Mouse (Mus musculus) thymus, postnatal 25 days (tissue): ENCODE data around the gene Cbll1.
A peak's percentile ranks its signal among the peaks of the same experiment; 100 is the strongest.

Experiments used
- DNase-seq: peaks from one replicate; pipeline ENCODE4 v3.0.0; 2022

Gene Cbll1

DNA sequence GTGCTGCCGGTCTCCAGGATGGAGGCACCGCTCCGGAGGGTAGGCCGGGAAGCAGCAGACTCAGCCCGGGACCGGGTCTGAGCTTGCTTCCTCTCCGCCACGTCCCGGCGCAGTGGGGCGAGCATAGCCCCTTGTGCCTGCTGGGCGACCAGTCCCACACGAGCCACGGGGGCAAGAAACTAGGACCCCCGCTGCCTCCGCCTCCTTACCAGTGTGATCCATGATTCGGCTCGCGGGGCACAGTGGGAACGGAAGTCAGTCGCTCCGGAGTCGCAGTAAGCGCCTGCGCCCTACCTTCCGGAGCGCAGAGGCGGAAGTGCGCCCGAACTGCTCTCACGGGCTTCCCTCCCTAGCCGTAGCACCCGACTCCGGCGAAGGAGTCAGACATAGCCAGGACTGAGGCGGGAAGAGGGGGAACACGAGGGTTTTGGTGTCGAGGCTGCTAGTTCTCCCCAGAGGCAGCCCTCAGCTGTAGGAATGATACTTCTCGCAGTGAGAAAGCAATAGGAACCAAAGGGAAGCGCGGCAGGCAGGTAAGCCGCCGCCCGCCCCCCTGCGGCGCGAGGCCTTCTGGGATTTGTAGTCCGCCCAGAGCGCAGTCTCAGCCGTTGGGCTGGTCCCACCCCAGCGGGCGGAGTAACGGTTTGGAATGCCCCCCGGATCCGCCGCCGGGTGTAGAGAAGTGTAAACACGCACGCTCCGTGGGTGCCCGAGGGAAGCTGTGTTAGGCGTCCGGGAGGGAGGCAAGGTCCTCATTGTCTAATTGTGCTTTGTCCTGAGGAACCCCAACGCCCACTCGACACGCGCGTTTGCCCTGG lies at the start of gene Cbll1:
Cbll1 (minus strand) TSS at position 303 of the 818 bp plus-strand sequence.
- peak; percentile 97 for DNase-seq

DNA sequence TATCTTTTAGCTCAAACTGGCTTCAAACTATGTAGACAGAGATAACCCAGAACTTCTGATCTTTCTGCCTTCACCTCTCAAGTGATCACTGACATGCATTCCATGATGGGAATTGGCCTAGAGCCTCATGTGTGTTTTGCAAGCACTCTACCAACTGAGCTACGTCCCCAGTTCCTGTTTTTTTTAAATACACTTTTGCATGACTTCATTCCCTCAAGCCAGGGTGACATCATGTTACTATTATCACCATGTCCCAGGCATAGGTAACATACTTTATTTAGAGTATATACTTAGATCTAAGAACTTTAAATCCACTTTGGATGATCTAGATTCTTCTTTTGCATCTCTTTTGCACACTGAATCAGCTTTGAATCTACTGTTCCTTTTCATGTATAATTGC lies 46.6 kb upstream of the Cbll1 start:
- no peak for DNase-seq

DNA sequence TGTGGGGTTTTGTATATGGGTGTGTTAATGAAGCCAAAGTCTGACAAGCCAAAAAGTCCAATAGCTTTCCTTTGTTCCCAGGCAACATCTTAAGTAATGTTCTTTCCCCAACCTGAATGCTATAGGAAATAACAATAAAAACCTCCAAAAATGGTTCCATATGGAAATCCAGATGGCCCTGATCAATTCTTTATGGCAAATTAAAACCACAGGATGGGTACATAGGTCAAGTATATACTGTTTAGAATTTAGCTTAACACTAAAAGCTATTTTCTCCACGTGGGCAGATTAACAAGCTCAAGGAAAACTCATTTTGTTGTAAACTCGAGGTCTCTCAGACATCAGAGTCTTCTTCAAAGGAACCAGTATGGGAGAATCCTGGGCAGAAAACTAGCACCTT lies 45.8 kb upstream of the Cbll1 start:
- DNase-seq, result no peak

DNA sequence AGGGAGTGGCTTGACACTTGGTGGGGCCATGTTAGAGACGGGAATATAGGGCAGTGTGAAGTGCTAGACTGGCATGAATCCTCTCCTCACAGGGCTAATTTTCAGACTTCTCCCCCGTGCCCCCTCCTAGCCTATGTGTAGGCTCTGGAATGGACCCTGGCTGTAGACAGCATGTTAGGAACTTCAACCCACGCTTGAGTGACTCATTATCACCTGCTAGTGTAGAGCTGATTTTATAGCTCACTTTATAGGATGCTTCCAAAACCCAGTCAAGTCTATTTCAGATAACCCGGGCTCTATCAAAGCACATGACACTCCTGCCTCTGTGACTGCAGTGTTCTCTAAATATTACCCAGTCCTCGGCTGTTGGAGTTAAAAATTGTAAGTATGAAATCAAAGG lies 42.1 kb upstream of the Cbll1 start:
- DNase-seq, result no peak

- DNase-seq, result no peak
Observed at GRCm38 (mm10) chr12:31539783-31540182, 40.4 kb upstream of the Cbll1 start.

DNA sequence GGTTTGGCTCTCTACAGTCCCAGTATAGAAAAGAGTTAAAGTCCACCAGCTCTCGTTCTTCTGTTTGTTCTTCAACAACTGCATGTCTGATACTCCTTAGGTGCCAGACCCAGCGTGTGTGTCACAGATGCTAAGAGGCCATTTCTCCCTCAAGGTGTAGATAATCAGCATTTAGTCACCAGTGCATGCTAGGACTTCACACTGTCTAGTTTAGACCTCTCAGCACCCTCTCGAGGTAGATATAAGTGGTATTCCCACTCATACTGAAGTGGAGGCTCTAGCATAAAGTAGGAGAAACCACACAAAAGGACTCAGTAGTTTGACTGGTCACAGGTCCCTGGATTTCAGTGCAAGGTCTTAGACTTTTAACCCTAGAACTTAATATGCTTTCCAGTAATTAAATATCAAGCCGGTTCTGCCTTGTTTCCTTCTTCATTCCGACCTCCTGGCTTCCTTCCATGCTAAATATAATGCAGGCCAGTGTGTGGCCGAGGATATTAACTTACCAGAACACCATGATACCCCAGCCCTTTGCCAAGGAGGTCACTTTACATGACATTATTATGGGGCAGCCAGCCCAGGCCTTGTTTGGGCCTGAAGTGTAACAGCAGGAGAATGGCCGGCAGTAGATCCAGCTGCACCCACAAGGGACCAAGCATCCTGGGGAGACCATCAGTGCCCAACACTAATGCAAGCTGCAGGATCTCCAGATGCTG lies 38.3 kb upstream of the Cbll1 start:
- DNase-seq, result no peak

DNA sequence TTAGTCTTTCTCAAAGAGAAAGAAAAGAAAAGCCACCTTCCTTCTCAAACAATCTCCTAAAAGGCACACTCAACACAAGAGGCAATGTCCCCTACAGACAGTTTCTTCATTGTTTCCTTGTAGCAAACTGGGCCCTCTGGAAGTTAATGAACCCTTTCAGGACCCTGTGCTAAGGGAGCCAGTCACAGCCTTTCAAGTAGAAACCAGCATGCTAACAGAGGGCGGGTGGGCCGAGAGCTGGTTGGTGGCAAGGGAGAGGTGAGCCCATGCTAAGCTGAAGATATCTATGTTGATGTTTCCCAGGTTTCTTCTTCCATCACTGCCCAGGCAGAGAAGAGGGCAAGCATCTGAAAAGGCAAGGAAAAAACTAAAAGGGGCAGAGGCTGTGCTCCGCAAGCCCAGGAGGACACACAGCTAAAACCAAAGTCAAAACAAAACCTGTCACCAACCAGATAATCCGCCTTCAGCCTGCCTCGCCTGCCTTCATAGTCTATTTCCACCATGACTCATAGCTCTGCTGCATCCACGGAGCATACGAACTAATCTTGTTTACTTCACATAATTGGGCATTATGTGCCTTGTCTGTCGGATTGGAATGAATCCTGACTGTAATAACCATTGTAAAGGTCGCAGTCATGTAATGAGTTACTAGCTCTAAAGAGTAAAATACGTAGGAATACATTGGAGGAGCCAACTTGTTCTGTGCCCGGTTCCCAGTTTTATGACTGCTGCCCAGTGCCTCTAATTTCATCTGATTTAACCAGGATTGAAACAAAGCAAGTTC lies 34.8 kb upstream of the Cbll1 start:
- DNase-seq, result no peak

- DNase-seq, result no peak
Observed at GRCm38 (mm10) chr12:31533218-31533908, 33.9 kb upstream of the Cbll1 start.

- DNase-seq, result peak; percentile 4
Observed at GRCm38 (mm10) chr12:31532054-31532453, 32.6 kb upstream of the Cbll1 start.

DNA sequence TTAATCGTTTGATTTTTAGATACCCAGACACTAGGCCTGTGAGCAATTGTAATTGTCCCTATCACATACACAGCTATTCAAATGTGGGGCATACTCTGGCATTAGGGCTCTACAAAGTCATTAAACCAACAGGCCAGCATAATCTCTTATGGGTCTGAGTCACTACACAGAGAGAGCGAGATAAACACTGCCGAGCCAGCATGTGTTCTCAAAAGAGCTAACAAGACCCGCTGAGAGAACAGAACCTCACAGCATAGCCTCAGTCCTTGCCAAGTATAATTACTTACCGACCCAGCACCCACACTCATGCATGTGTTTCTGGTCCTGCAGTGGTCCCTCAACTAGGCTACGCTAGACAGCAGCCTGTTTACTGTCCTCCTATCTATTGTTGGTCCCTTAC lies 28.0 kb upstream of the Cbll1 start:
- DNase-seq, result no peak

GRCm38 (mm10) chr12:31521371-31521770 lies 22.0 kb upstream of the Cbll1 start:
- DNase-seq, result no peak

GRCm38 (mm10) chr12:31520119-31520518 lies 20.7 kb upstream of the Cbll1 start:
- no peak for DNase-seq

DNA sequence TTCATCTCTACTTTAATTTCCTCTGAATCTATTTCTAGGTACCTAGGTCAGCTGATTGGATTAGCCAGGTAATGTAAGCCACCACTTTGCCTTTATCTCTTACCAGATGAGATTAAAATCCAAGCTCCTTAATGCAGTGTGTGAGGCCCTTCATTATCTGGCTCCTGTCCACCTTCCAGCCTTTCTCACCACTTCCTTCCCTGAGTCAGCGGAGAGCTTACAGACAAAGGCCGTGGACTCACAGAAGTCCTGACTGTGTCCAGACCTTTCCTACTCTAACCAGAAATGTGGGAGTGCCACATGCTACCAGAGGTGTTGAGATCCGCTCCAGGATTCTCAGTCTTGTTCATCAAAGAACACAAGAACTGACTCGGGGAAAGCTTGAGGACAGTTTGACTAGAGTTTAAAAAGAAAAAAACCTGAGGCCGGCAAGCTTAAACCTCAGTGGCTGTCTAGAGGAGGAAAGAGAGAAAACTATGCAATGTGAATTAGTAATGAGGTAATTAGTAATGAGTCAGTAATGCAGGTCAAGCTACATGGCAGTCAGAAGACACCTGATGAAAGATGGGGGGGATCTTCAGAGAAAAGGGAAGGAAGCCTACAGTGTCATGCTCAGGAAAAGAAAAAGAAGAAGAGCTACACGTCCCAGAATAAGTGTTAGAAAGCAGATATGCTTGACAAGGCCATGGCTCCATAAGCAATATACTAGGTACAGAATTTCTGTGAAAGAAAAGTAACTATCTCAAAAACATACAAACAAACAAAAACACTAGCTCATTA lies 14.5 kb upstream of the Cbll1 start:
- DNase-seq, result no peak

- DNase-seq, result no peak
Observed at GRCm38 (mm10) chr12:31512634-31513411, 13.4 kb upstream of the Cbll1 start.

GRCm38 (mm10) chr12:31511218-31511617 lies 11.8 kb upstream of the Cbll1 start:
- DNase-seq, result no peak

- no peak for DNase-seq
Observed at GRCm38 (mm10) chr12:31508496-31508895, 9.1 kb upstream of the Cbll1 start.

- no peak for DNase-seq
Observed at GRCm38 (mm10) chr12:31507718-31508364, 8.4 kb upstream of the Cbll1 start.

- DNase-seq, result no peak
Observed at GRCm38 (mm10) chr12:31503211-31503610, 3.8 kb upstream of the Cbll1 start.

- DNase-seq, result no peak
Observed at GRCm38 (mm10) chr12:31501266-31501665, 1.9 kb upstream of the Cbll1 start.

DNA sequence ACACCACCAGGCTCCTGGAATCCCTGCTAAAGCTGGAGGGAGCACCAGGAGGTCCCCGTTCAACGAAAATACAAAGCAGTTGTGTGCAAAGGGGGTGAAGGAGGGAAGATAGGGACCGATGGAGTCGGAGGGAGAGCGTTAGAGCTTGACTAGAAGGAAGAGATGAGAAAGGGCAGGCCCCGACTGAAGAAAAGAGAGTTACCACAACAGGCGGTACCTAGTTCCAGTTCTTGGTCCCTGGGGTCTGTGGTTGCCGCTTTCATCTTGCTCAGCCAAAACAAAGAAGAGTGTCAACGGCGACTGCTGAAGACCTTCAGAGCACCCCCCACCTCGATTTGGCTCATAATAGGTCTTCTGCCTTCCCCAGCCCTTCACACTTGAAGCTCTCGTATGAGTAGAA lies 780 bp upstream of the Cbll1 start:
- no peak for DNase-seq

- no peak for DNase-seq
Observed at GRCm38 (mm10) chr12:31498936-31499313, 491 bp downstream of the Cbll1 start.
